Mouse (Mus musculus): ENCODE data around the gene Arhgef28.

- TF ChIP-seq CTCF (IDR thresholded peaks at IDR 0.05; ENCODE audit: low read depth, low read length): no peak
- TF ChIP-seq POLR2A (IDR thresholded peaks at IDR 0.05; ENCODE audit: insufficient read depth, low read length): no peak
These were observed 48.7 kb upstream of the Arhgef28 start for GRCm38 (mm10) chr13:98254921-98255320.
